In the genomic region with DNA sequence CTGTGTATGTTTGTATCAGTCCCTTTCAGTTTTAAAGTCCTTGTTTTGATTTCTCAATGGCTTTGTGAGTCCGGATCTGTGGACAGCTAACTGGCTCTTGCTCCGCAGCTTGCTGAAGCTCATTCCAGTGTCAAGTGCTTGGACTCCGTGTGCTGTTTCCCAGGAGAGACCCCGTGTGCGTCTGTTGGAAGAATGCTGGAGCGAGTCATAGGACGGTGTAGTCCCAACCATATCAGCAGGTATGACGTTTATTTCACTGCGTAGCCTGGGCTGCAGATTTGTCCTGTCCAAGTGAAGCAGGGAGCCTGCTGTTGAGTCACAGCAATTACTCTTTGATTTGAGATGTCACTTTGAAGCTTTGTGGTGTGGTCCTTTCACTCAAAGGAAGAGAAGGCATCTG, we compare ENCODE assay signal across 29 mouse cellular contexts.
DNase-seq lines count a peak whose midpoint lies in the region; ATAC-seq lines count a peak whose summit lies in the region.
"Had no signal": no experiment of that assay in that cellular context is flagged by ENCODE, and none has a peak within 500 bp of the region (broad histone marks: within the 10 kb centered on the region; RNA-seq: fewer than 3 reads in every experiment).

No protein-coding gene starts in this region.

- no peaks in the 10 kb centered on the region for H3K27me3 ChIP-seq in heart, embryonic 13.5 days (replicated peaks)
- no peaks in the 10 kb centered on the region for H3K27me3 ChIP-seq in heart, embryonic 15.5 days
- H3K27me3 ChIP-seq: CH12.LX; embryonic facial prominence, embryonic 12.5 days; embryonic facial prominence, embryonic 15.5 days; forebrain, embryonic 12.5 days; forebrain, embryonic 15.5 days; Patski had no signal

- no peak overlapping the region for H3K27ac ChIP-seq in heart, embryonic 13.5 days (replicated peaks)
- peak overlapping the region; percentile 21; the same call in 1 of the 2 replicates for H3K27ac ChIP-seq in heart, embryonic 15.5 days
- H3K27ac ChIP-seq: embryonic facial prominence, embryonic 12.5 days; embryonic facial prominence, embryonic 15.5 days; forebrain, embryonic 12.5 days; forebrain, embryonic 15.5 days; hindbrain, embryonic 14.5 days; hindbrain, postnatal 0 days had no signal

- H3K4me2 ChIP-seq in heart, embryonic 13.5 days = peak overlapping the region; percentile 30
- H3K4me2 ChIP-seq in heart, embryonic 15.5 days = peak overlapping the region; percentile 19
- H3K4me2 ChIP-seq: embryonic facial prominence, embryonic 12.5 days; embryonic facial prominence, embryonic 15.5 days; forebrain, embryonic 12.5 days; forebrain, embryonic 15.5 days; hindbrain, embryonic 14.5 days had no signal

- H3K4me1 ChIP-seq in heart, embryonic 13.5 days = no peaks in the 10 kb centered on the region
- H3K4me1 ChIP-seq in heart, embryonic 15.5 days (replicated peaks) = no peaks in the 10 kb centered on the region
- H3K4me1 ChIP-seq: embryonic facial prominence, embryonic 12.5 days; embryonic facial prominence, embryonic 15.5 days; forebrain, embryonic 12.5 days; forebrain, embryonic 15.5 days had no signal

- peak; percentile 31 to 32 for DNase-seq in heart, adult 18-20 months
- no peak for DNase-seq in heart, postnatal 25 days (ENCODE audit: low spot score)
- peak; percentile 39 to 49 for DNase-seq in heart, postnatal 10 days
- DNase-seq in right cerebral cortex, adult 2 months (ENCODE audit: low spot score in 2 of 2) = no peak
- no peak for DNase-seq in left cerebral cortex, adult 11 months (ENCODE audit: low spot score)
- no peak for DNase-seq in urinary bladder, postnatal 4 days (ENCODE audit: low spot score in 2 of 2)
- DNase-seq: adrenal gland, postnatal 10 days; adrenal gland, postnatal 36 days; B cell, adult 2 months; cerebellum, adult 18-20 months; cerebellum, adult 9-11 months; cerebellum, postnatal 25 days; gastrocnemius, postnatal 25 days; kidney, adult 18-20 months; kidney, adult 9 months had no signal

- H3K9me3 ChIP-seq in heart, embryonic 13.5 days = no peaks in the 10 kb centered on the region
- H3K9me3 ChIP-seq in heart, embryonic 15.5 days (replicated peaks) = no peaks in the 10 kb centered on the region
- H3K9me3 ChIP-seq: embryonic facial prominence, embryonic 12.5 days; embryonic facial prominence, embryonic 15.5 days; forebrain, embryonic 12.5 days; forebrain, embryonic 15.5 days; G1E had no signal

- intact Hi-C loops in heart, postnatal 25 days (cut with DNase I) = no loop called here
- intact Hi-C loops in heart, postnatal 10 days (cut with DNase I) = no loop called here

- WGBS in heart, embryonic 13.5 days = 67% methylated on average over 9 of the region's 9 CpGs
- 38% methylated on average over 9 of the region's 9 CpGs for WGBS in heart, embryonic 15.5 days

- H3K36me3 ChIP-seq in heart, embryonic 13.5 days = peaks cover 51% of the 10 kb centered on the region
- H3K36me3 ChIP-seq in heart, embryonic 15.5 days = peaks cover 9% of the 10 kb centered on the region; the same call in 1 of the 2 replicates

- no peak overlapping the region for H3K4me3 ChIP-seq in heart, embryonic 13.5 days
- no peak overlapping the region for H3K4me3 ChIP-seq in heart, embryonic 15.5 days
- H3K4me3 ChIP-seq: embryonic facial prominence, embryonic 12.5 days; embryonic facial prominence, embryonic 15.5 days; erythroblast, embryonic 14.5 days; forebrain, embryonic 12.5 days; forebrain, embryonic 15.5 days had no signal

- H3K9ac ChIP-seq in heart, embryonic 13.5 days = no peak overlapping the region
- H3K9ac ChIP-seq in heart, embryonic 15.5 days = no peak overlapping the region
- H3K9ac ChIP-seq: embryonic facial prominence, embryonic 12.5 days; embryonic facial prominence, embryonic 15.5 days; forebrain, embryonic 12.5 days; forebrain, embryonic 15.5 days; hindbrain, embryonic 14.5 days had no signal

- no peak for ATAC-seq in heart, embryonic 13.5 days (ENCODE audit: extremely low read depth, insufficient number of reproducible peaks, low FRiP score, low TSS enrichment)
- peak; percentile 74; the same call in 1 of the 2 replicates for ATAC-seq in heart, embryonic 15.5 days (replicated peaks; ENCODE audit: insufficient number of reproducible peaks, insufficient read depth, low FRiP score, low read depth)
- ATAC-seq: forebrain, embryonic 15.5 days; hindbrain, postnatal 0 days; inflammation-experienced regulatory T-cells, adult 6 months; intestine, embryonic 16.5 days; Patski had no signal

Comparison
In these comparisons a context has a peak if more than half of its experiments do, and no peak if none do; other contexts are left out.
1. DNase-seq: peak in heart, adult 18-20 months (2 of 2) and heart, postnatal 10 days (2 of 2); none in heart, postnatal 25 days (single experiment), right cerebral cortex, adult 2 months (0 of 2), left cerebral cortex, adult 11 months (single experiment) and urinary bladder, postnatal 4 days (0 of 2).